Mouse (Mus musculus) kidney, embryonic 14.5 days (tissue): Measurements from ENCODE around the gene C130032M10Rik. TPM values are rescaled to one million over a fixed set of nuclear protein-coding genes. Genes with fewer than 3 reads are reported as not detected.

Experiments
- ATAC-seq: fragments of 200-750 bp; cut with Nextera tagmentation; 2 replicates; pipeline ENCODE4 v1.8.0; 2017; ENCODE audit warnings: moderate number of reproducible peaks, mild to moderate bottlenecking, moderate TSS enrichment, moderate library complexity; ENCODE audit not compliant: low FRiP score, low TSS enrichment
- H3K27ac ChIP-seq: fragments of 300-500 bp; sonication (generic); 2 replicates; pipeline ENCODE4 v1.5.1; 2014; ENCODE audit warnings: low read depth, mild to moderate bottlenecking, low read length, moderate library complexity, mixed read lengths
- H3K27me3 ChIP-seq: fragments of 300-500 bp; sonication (generic); 2 replicates; pipeline ENCODE4 v1.6.1; 2014; ENCODE audit warnings: mild to moderate bottlenecking, low read length; ENCODE audit not compliant: control insufficient read depth, insufficient read depth
- H3K36me3 ChIP-seq: fragments of 300-500 bp; sonication (generic); 2 replicates; pipeline ENCODE4 v1.6.1; 2014; ENCODE audit warnings: low read length, mixed read lengths; ENCODE audit not compliant: control insufficient read depth, insufficient read depth
- H3K4me1 ChIP-seq: fragments of 300-500 bp; sonication (generic); 2 replicates; pipeline ENCODE4 v1.6.1; 2014; ENCODE audit warnings: low read length, mixed read lengths; ENCODE audit not compliant: control insufficient read depth, insufficient read depth
- H3K4me2 ChIP-seq: fragments of 300-500 bp; sonication (generic); replicated peaks from 2 replicates; pipeline ENCODE4 v1.6.1; 2014; ENCODE audit warnings: low read depth, mild to moderate bottlenecking, low read length
- H3K4me3 ChIP-seq: fragments of 300-500 bp; sonication (generic); 2 replicates; pipeline ENCODE4 v1.5.1; 2014; ENCODE audit warnings: mild to moderate bottlenecking, low read length
- H3K9ac ChIP-seq: fragments of 300-500 bp; sonication (generic); 2 replicates; pipeline ENCODE4 v1.6.1; 2014; ENCODE audit warnings: low read depth, mild to moderate bottlenecking, low read length, moderate library complexity
- H3K9me3 ChIP-seq: fragments of 300-500 bp; sonication (generic); 2 replicates; pipeline ENCODE4 v1.6.1; 2016; ENCODE audit warnings: low read length; ENCODE audit not compliant: control insufficient read depth
- WGBS: fragments of 180-500 bp; shearing (Covaris S2); extraction: QIAGEN DNeasy Blood & Tissue Kit; methylation state at CpG from one replicate; pipeline ENCODE4 v1.1.7; 2014; 5-methylcytosine and 5-hydroxymethylcytosine counted together
- polyA plus RNA-seq: library from polyadenylated mRNA; unstranded; fragments of >200 nt; fragmentation: Nextera tagmentation; extraction: Ambion mirVana; gene quantifications from 2 replicates; pipeline ENCODE4 v1.2.1, GENCODE M21; 2014

C130032M10Rik gene
- polyA plus RNA-seq, 1 experiment from 2014 or later = 0.31 TPM

DNA sequence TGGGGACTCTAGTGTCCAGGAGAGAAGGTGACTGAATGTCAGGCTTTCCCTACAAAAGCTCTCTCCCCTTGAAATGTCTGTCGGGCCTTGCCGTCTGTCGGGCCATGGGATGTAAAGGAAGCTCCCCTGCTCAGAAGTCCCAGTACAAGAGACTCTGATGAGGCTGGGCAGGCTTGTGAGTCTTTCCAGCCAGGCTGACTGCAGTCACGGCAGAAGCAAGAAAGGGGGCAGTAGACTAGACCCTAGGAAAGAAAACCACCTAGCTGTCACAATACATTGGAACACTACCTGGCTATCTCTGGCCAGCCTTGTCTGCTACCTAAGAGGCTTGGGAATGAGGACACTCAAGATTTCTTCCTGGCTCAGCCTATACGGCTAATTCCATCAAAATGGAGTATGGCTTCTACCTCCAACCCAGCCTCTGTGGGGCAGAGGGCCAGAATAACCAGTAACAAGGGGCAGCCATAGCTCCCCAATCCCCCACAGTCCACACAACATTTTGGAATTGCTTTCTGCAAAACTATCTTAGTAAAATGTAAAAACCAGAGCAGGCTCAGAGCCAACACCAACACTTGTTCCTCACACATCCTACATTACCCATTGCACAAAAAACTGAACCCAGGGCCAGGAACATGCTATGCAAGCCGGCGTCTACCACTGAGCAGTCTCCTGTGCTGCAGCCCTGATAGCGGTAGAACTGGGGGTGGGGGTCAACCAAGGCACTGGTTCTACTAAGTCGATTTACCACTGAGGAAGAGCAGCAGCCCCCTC is 19.4 kb downstream of the C130032M10Rik start:
- Histone ChIP-seq H3K27ac (no peak overlapping the region), H3K4me1 (peaks cover 42% of the 10 kb centered on the region), H3K4me3 (no peak overlapping the region), H3K27me3 (no peaks in the 10 kb centered on the region), H3K9ac (no peak overlapping the region), H3K36me3 (no peaks in the 10 kb centered on the region), H3K9me3 (no peaks in the 10 kb centered on the region), H3K4me2 (no peak overlapping the region)
- no peak for ATAC-seq
- 87% methylated on average over 9 of the region's 9 CpGs for WGBS

DNA sequence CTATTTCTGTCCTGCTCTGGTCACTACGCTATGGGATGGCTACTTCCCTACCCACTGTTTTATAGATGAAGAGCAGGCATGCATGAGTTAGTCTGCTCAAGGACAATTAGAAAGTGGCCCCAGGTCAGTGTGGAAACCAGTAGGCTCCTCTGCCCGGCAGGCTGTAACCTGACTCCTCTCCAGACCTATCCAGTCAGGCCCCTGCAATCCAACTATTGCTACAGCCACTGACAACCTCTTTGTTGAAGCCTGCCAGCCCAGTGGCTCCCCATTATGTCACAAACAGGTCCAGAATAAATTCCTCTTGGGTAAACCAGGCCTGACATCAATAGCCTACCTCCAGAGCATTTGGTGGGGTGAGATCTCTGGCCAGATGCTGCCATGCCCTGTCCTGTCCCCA is 21.1 kb downstream of the C130032M10Rik start:
- ATAC-seq = peak; percentile 84
- Histone ChIP-seq H3K9me3 (no peaks in the 10 kb centered on the region), H3K9ac (no peak overlapping the region), H3K27ac (0 out of 2 replicates have a peak overlapping the region, but pooled peaks have one; percentile 55), H3K4me2 (no peak overlapping the region), H3K36me3 (no peaks in the 10 kb centered on the region), H3K4me1 (peaks cover 30% of the 10 kb centered on the region), H3K4me3 (no peak overlapping the region), H3K27me3 (no peaks in the 10 kb centered on the region)
- WGBS = 27% methylated on average over 2 of the region's 2 CpGs

DNA sequence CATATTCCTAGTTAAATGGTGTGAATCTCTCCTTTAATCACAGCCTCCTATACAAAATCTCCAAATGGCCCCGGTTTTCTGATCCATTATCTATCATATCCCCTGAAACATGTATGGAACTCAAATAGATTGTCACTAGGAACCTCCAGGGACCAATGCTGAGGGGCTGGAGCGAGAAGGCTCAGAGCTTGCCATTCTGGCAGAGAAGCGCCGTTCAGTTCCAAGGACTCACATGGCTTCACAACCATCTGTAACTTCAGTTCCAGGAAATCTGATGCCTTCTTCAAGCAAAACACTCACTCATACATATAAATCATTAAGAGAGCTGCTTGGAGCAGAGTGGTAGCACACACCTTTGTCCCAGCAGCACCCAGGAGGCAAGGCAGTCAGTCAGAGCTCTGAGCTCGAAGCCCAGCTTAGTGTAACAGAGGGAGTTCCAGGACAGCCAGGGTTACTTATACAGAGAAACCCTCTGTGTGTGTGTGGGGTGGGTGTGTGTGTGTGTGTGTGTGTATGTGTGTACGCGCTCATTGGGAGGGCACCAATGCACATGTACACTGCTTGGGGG is 23.6 kb downstream of the C130032M10Rik start:
- Histone ChIP-seq H3K4me1 (peaks cover 33% of the 10 kb centered on the region), H3K9ac (no peak overlapping the region), H3K4me2 (no peak overlapping the region), H3K9me3 (no peaks in the 10 kb centered on the region), H3K4me3 (no peak overlapping the region), H3K27ac (no peak overlapping the region; the same call in 1 of the 2 replicates), H3K27me3 (no peaks in the 10 kb centered on the region), H3K36me3 (no peaks in the 10 kb centered on the region)
- 44% methylated on average over 7 of the region's 7 CpGs for WGBS
- ATAC-seq = peak; percentile 51

DNA sequence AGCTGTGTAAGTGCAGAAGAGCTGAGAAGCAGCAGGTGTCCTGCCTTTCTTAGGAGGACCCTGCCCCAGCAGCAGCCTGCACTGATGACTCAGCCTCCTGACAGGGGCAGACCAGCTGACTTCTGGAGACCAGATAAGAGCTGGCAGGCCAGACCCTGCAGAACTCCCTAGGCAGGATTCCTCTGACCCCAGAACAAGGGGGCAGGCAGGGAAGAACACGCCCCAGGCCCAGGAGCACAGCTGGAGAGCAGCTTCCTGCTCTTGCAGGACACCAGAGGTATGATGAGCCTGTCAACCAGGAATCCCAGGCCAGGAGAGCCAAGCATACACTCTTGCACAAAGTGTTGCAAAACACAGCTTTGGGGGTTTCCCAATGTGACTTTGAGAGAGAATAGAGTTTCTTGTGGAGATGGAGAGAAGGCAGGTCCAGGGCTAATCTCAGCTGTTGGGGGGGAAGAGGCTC is 25.8 kb downstream of the C130032M10Rik start:
- H3K9me3 ChIP-seq = no peaks in the 10 kb centered on the region

DNA sequence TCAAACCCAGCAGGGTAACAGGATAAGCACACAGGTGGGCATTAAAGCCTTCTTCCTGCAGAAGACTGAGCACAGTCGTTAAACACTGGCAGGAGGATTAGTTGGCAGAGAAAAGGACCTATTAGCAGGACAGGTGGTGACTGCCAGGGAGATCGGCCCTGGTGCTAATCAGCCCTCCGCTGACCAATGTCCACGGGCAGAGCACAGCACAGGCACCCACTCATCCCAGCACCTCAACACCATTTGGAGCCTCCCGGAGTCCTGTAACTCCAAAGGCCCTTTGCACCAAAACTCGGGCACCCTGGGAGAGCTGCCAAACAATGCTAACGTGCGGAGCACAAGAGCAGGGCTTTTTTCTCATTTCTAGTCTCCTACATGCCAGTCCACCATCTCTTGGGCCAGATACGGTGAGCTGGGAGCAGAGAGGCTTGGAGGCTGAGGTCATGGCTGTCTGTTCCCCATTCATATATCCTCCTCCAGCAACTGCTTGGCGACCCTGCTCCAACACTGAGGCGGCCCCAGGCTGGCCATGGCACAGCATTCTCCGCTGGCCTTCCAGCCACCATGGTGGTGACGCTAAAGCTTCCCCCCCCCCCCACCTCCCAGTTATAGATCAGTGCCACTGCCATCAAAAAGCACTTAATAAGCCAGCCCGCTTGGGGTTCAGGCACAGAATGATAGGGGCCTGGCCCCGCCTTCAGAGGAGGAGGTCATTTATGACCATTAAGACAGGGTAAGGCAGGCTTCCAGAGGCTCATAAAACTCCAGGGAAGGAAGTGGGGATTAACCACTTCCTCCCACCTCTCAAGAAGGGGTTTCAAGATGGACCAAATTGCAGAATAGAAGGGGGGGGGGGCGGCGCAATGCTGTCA is 28.6 kb downstream of the C130032M10Rik start:
- Histone ChIP-seq H3K9ac (no peak overlapping the region; the same call in 1 of the 2 replicates), H3K4me2 (peak overlapping the region; percentile 31; the same call in 1 of the 2 replicates), H3K4me3 (no peak overlapping the region), H3K36me3 (no peaks in the 10 kb centered on the region), H3K27ac (no peak overlapping the region; the same call in 1 of the 2 replicates), H3K27me3 (no peaks in the 10 kb centered on the region), H3K4me1 (peaks cover 53% of the 10 kb centered on the region), H3K9me3 (no peaks in the 10 kb centered on the region)
- ATAC-seq = no peak
- 32% methylated on average over 16 of the region's 17 CpGs for WGBS

More for the DNA sequence above, 25.8 kb downstream of the C130032M10Rik start:
- Histone ChIP-seq H3K9ac (no peak overlapping the region), H3K27ac (no peak overlapping the region), H3K4me3 (no peak overlapping the region), H3K4me2 (no peak overlapping the region), H3K36me3 (no peaks in the 10 kb centered on the region), H3K27me3 (no peaks in the 10 kb centered on the region), H3K4me1 (peaks cover 44% of the 10 kb centered on the region)
- 56% methylated on average over 1 of the region's 1 CpGs for WGBS
- ATAC-seq = no peak

DNA sequence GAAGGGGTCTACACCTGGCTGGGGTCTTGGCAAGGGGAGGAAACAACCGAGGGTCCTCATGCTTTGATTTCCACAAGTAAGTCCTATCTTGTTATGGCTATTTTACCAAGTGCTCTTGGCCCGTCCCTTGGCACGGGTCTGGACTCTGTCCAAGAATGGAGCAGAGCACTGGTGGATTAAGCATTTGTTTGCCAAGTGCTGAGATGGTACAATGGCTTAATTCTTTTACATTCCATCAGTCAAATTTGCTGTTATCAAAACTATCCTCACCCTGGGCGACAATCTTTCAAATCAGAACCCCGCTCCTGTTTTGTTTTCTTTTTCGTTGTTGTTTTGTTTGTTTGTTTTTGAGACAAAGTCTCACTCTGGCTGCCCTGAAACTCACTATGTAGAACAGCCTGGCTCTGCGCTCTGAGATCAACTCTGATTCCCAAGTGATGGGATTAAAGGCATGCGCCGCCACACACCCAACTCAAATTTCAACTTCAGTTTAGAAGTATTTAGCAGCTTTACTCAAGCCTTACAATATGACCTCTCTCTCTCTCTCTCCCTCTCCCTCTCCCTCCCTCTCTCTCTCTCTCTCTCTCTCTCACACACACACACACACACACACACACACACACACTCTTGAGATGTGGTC is 29.4 kb downstream of the C130032M10Rik start:
- Histone ChIP-seq H3K4me2 (peak overlapping the region; percentile 31; the same call in 1 of the 2 replicates), H3K27ac (peak overlapping the region; percentile 62; the same call in 1 of the 2 replicates), H3K36me3 (no peaks in the 10 kb centered on the region), H3K9ac (no peak overlapping the region; the same call in 1 of the 2 replicates), H3K4me3 (no peak overlapping the region), H3K27me3 (no peaks in the 10 kb centered on the region), H3K4me1 (peaks cover 52% of the 10 kb centered on the region), H3K9me3 (no peaks in the 10 kb centered on the region)
- WGBS = 22% methylated on average over 9 of the region's 9 CpGs
- ATAC-seq = no peak

DNA sequence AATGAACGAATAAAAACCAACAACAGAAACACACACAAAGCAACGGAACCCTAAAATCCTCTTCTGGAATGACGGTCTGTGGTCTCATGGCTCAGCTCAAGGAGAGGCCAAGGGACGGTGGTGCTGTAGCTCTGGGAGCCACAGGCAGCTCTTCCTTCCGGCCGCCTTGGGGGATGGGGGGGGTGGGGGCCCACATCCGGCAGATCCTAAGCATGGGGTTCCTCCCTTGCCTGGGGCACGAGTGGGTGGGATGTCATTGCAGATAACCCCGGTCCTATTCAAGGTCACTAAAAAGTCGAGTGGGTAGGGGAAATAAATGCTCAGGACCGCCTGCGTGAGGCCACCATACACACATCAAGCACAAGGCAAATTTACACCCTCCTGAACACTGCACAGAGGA is 31.3 kb downstream of the C130032M10Rik start:
- H3K4me3 ChIP-seq = no peak overlapping the region
- peak overlapping the region; percentile 79; the same call in 1 of the 2 replicates for H3K27ac ChIP-seq
- 52% methylated on average over 12 of the region's 12 CpGs for WGBS
- H3K4me2 ChIP-seq = no peak overlapping the region
- no peaks in the 10 kb centered on the region for H3K9me3 ChIP-seq
- no peaks in the 10 kb centered on the region for H3K27me3 ChIP-seq
- no peak overlapping the region for H3K9ac ChIP-seq
- peaks cover 49% of the 10 kb centered on the region for H3K4me1 ChIP-seq
- ATAC-seq = no peak
- no peaks in the 10 kb centered on the region for H3K36me3 ChIP-seq

DNA sequence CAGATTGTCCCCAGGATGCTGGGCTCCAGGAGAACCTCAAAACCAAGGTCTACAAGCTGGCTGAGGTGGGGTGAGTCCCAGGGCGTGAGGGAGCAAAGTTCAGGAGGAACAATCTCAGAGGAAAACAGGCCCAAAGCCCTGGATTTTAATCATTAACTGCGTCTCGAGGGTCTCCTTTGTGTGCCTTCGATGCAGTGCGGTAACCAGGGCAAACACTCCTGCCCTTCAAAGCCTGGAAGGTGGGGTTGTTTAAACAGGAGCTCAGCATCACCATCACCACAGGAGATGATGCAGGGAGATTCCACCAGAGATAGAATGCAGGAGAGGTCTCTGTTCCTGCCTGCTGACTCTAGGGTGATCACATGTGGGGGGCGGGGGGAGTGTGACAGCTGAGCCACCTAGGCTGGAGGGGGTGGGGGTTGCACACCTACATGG is 32.2 kb downstream of the C130032M10Rik start:
- H3K9ac ChIP-seq = no peak overlapping the region
- no peaks in the 10 kb centered on the region for H3K27me3 ChIP-seq
- WGBS = 49% methylated on average over 6 of the region's 6 CpGs
- peaks cover 49% of the 10 kb centered on the region for H3K4me1 ChIP-seq
- no peaks in the 10 kb centered on the region for H3K36me3 ChIP-seq
- no peaks in the 10 kb centered on the region for H3K9me3 ChIP-seq
- peak overlapping the region; percentile 79 for H3K27ac ChIP-seq
- no peak overlapping the region for H3K4me3 ChIP-seq
- peak; percentile 41; the same call in 1 of the 2 replicates for ATAC-seq
- H3K4me2 ChIP-seq = no peak overlapping the region
